Mouse (Mus musculus) ES-Bruce4 (cell line): ENCODE data around the gene BC024978.

Source experiments
- CTCF ChIP-seq: IDR thresholded peaks from one replicate; pipeline ENCODE4 v1.8.1; 2011; ENCODE audit warnings: low read depth, low read length
- POLR2A ChIP-seq: IDR thresholded peaks from one replicate; pipeline ENCODE4 v1.8.1; 2011; ENCODE audit warnings: low read length; ENCODE audit not compliant: insufficient read depth

- TF ChIP-seq CTCF (no peak), POLR2A (no peak)
Observed at GRCm38 (mm10) chr7:27197136-27197535, 1.6 kb downstream of the BC024978 start.
